Mouse (Mus musculus) limb, embryonic 14.5 days (tissue): ENCODE measurements around the gene Sema3b. TPM values are rescaled to one million over a fixed set of nuclear protein-coding genes. Genes with fewer than 3 reads are reported as not detected.
"Not testable (repeated sequence)": the region's sequence is repeated elsewhere in the genome, so short reads cannot be mapped to it uniquely, and the experiment has no call there.

Experiments used
- ATAC-seq: fragments of 200-750 bp; cut with Nextera tagmentation; 2 replicates; pipeline ENCODE4 v1.8.0; 2017; ENCODE audit warnings: low read depth, moderate number of reproducible peaks, moderate TSS enrichment; ENCODE audit not compliant: low FRiP score
- DNase-seq: peaks from one replicate; pipeline ENCODE4 v3.0.0-alpha.2; 2015; ENCODE audit warnings: low spot score
- H3K27ac ChIP-seq: fragments of 300-500 bp; sonication (generic); replicated peaks from 2 replicates; pipeline ENCODE4 v1.5.1; 2014; ENCODE audit warnings: low read depth, mild to moderate bottlenecking, low read length, moderate library complexity, mixed read lengths
- H3K27me3 ChIP-seq: fragments of 300-500 bp; sonication (generic); 2 replicates; pipeline ENCODE4 v1.6.1; 2014; ENCODE audit warnings: low read length, mixed read lengths; ENCODE audit not compliant: control insufficient read depth, insufficient read depth
- H3K36me3 ChIP-seq: fragments of 300-500 bp; sonication (generic); 2 replicates; pipeline ENCODE4 v1.6.1; 2014; ENCODE audit warnings: mild to moderate bottlenecking, low read length, moderate library complexity, mixed read lengths; ENCODE audit not compliant: control insufficient read depth, insufficient read depth
- H3K4me1 ChIP-seq: fragments of 300-500 bp; sonication (generic); 2 replicates; pipeline ENCODE4 v1.6.1; 2014; ENCODE audit warnings: antibody characterized with exemption, low read length, mixed read lengths; ENCODE audit not compliant: control insufficient read depth, insufficient read depth
- H3K4me2 ChIP-seq: fragments of 300-500 bp; sonication (generic); replicated peaks from 2 replicates; pipeline ENCODE4 v1.6.1; 2014; ENCODE audit warnings: low read depth, mild to moderate bottlenecking, low read length, moderate library complexity; ENCODE audit not compliant: severe bottlenecking
- H3K4me3 ChIP-seq: fragments of 300-500 bp; sonication (generic); replicated peaks from 2 replicates; pipeline ENCODE4 v1.5.1; 2014; ENCODE audit warnings: low read length
- H3K9ac ChIP-seq: fragments of 300-500 bp; sonication (generic); 2 replicates; pipeline ENCODE4 v1.6.1; 2014; ENCODE audit warnings: mild to moderate bottlenecking, low read depth, low read length, moderate library complexity; ENCODE audit not compliant: severe bottlenecking
- H3K9me3 ChIP-seq: fragments of 300-500 bp; sonication (generic); 2 replicates; pipeline ENCODE4 v1.6.1; 2016; ENCODE audit warnings: low read length; ENCODE audit not compliant: control insufficient read depth
- POLR2A ChIP-seq: fragments of 200-500 bp; IDR thresholded peaks from 2 replicates; pipeline ENCODE4 v1.8.0; 2012; ENCODE audit warnings: inconsistent platforms, mild to moderate bottlenecking, moderate library complexity, borderline replicate concordance; ENCODE audit not compliant: insufficient read depth, insufficient read length; ENCODE audit errors: extremely low read depth
- WGBS: fragments of 180-500 bp; shearing (Covaris S2); extraction: QIAGEN DNeasy Blood & Tissue Kit; methylation state at CpG from one replicate; pipeline ENCODE4 v1.1.7; 2014; 5-methylcytosine and 5-hydroxymethylcytosine counted together
- polyA plus RNA-seq, 2 experiments: library from polyadenylated mRNA; depleted of rRNA in 1 of 2; stranded (reverse) in 1 of 2; unstranded in 1 of 2; fragments of >200 nt; fragmentation: Nextera tagmentation in 1 of 2; extraction: Ambion mirVana in 1 of 2; gene quantifications; 2 replicates each; pipeline versions ENCODE4 v1.2.1 to v1.2.3; 2012 to 2014

Gene Sema3b
- polyA plus RNA-seq, 2 experiments: 11.2 to 23.7 TPM

GRCm38 (mm10) chr9:107566855-107567254, 42.2 kb downstream of the Sema3b start:
- TF ChIP-seq POLR2A: no peak
- Histone ChIP-seq H3K9ac (no peak overlapping the region), H3K4me2 (peak overlapping the region; percentile 93; the same call in 1 of the 2 replicates), H3K4me3 (no peak overlapping the region), H3K4me1 (peaks cover 31% of the 10 kb centered on the region), H3K27me3 (no peaks in the 10 kb centered on the region), H3K27ac (peak overlapping the region; percentile 75; the same call in 1 of the 2 replicates), H3K9me3 (no peaks in the 10 kb centered on the region), H3K36me3 (peaks cover 26% of the 10 kb centered on the region)
- ATAC-seq: no peak
- no peak for DNase-seq
- 75% methylated on average over 3 of the region's 3 CpGs for WGBS

DNA sequence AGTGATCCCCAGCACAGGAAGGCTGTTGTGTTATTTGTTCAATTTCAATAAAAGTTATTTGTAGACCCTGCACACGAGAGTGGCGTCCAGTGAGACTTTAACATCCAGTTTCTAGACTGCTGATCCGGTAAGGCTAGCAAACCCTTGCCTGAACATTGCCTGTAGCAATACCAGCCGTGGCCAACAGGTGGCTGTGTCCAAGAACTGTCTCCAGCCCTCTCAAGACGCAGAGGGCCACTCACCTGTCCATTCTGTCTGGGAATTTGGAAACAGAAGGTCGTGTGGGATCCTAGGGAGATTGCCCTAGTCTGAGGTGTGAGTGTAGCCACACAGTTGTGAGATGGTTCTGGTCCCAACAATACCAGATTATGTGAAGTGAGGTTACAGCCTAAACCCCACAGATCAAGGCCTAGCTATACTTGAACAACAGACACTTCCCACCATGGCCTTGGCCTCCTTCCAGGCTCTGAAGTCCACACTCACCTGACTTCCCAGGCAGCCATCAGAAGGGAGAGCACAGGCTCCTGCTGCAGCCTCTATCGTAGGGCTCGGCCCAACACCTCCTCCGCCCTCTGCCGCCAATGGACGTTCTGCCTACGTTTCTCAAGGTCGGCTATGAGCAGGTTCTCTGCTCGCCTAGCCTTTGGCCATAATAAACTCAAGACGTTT, 42.9 kb downstream of the Sema3b start:
- H3K4me3 ChIP-seq: no peak overlapping the region; the same call in 1 of the 2 replicates
- DNase-seq (peak; percentile 75), ATAC-seq (no peak)
- H3K9me3 ChIP-seq: no peaks in the 10 kb centered on the region
- peaks cover 26% of the 10 kb centered on the region for H3K36me3 ChIP-seq
- H3K4me2 ChIP-seq: no peak overlapping the region
- WGBS: 61% methylated on average over 15 of the region's 15 CpGs
- H3K27ac ChIP-seq: no peak overlapping the region
- TF ChIP-seq POLR2A: no peak
- peaks cover 27% of the 10 kb centered on the region for H3K4me1 ChIP-seq
- no peak overlapping the region for H3K9ac ChIP-seq
- H3K27me3 ChIP-seq: no peaks in the 10 kb centered on the region

- H3K27ac ChIP-seq, H3K4me2 ChIP-seq, H3K9ac ChIP-seq, H3K9me3 ChIP-seq, H3K27me3 ChIP-seq, DNase-seq, H3K4me3 ChIP-seq, ATAC-seq: not testable (repeated sequence)
- 51% methylated on average over 5 of the region's 5 CpGs for WGBS
- H3K4me1 ChIP-seq: peaks cover 22% of the 10 kb centered on the region
- H3K36me3 ChIP-seq: peaks cover 27% of the 10 kb centered on the region
These were observed 43.5 kb downstream of the Sema3b start for GRCm38 (mm10) chr9:107565556-107565955.

GRCm38 (mm10) chr9:107563029-107563581, 45.9 kb downstream of the Sema3b start, which contains the start of gene Tusc2:
Gene Tusc2 (plus strand): TSS chr9:107563255.
- H3K36me3 ChIP-seq: peaks cover 52% of the 10 kb centered on the region
- no peak for TF ChIP-seq POLR2A
- under 1% methylated on average over 45 of the region's 46 CpGs for WGBS
- DNase-seq (peak; percentile 92), ATAC-seq (peak; percentile 93)
- peaks cover 12% of the 10 kb centered on the region; the same call in 1 of the 2 replicates for H3K4me1 ChIP-seq
- 0 out of 2 replicates have a peak within 1 kb of the TSS, but pooled peaks have one; percentile 13 for H3K27ac ChIP-seq
- H3K27me3 ChIP-seq: no peaks in the 10 kb centered on the region
- peak within 1 kb of the TSS; percentile 74 for H3K4me2 ChIP-seq
- no peaks in the 10 kb centered on the region for H3K9me3 ChIP-seq
- H3K9ac ChIP-seq: peak within 1 kb of the TSS; percentile 68
- peak within 1 kb of the TSS; percentile 77 for H3K4me3 ChIP-seq

DNA sequence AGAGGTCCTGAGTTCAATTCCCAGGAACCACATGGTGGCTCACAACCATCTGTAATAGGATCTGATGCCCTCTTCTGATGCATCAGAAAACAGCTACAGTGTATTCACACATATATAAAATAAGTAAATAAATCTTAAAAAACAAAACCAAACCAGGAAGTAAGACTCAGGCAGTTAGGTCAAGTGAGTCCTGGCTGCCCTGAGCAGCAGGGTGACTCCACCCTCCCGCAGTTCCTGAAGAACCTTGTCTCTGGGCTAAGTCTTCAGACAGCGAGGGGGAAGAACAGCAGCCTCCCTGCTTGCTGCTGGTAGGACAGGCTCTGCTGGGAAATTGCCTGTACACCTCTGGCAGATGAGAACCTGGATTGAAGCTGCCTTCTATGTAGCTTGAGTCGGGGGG, 52.7 kb downstream of the Sema3b start:
- H3K9me3 ChIP-seq: no peaks in the 10 kb centered on the region
- peaks cover 55% of the 10 kb centered on the region for H3K36me3 ChIP-seq
- H3K27ac ChIP-seq: no peak overlapping the region
- ATAC-seq (no peak), DNase-seq (no peak)
- WGBS: 85% methylated on average over 3 of the region's 3 CpGs
- peaks cover 36% of the 10 kb centered on the region for H3K4me1 ChIP-seq
- no peak for TF ChIP-seq POLR2A
- H3K9ac ChIP-seq: no peak overlapping the region
- H3K4me3 ChIP-seq: peak overlapping the region; percentile 85
- H3K4me2 ChIP-seq: peak overlapping the region; percentile 98
- no peaks in the 10 kb centered on the region for H3K27me3 ChIP-seq
